Mouse (Mus musculus) lung, postnatal 25 days (tissue): ENCODE measurements around the gene Ciao1.
"Not testable (repeated sequence)": the region's sequence is repeated elsewhere in the genome, so short reads cannot be mapped to it uniquely, and the experiment has no call there.

Experiments used
- DNase-seq: peaks from one replicate; pipeline ENCODE4 v3.0.0; 2022; ENCODE audit warnings: low spot score

Ciao1 gene

GRCm38 (mm10) chr2:127247592-127248333 is at the start of gene Ciao1, which contains the start of gene Tmem127:
TSS of gene Ciao1 (minus strand) at chr2:127247816.
TSS of gene Tmem127 (plus strand) at chr2:127247908.
- peak; percentile 99 for DNase-seq

GRCm38 (mm10) chr2:127297001-127297805 is 49.6 kb upstream of the Ciao1 start:
- peak; percentile 39 for DNase-seq

GRCm38 (mm10) chr2:127292250-127292649 is 44.6 kb upstream of the Ciao1 start:
- DNase-seq: no peak

DNA sequence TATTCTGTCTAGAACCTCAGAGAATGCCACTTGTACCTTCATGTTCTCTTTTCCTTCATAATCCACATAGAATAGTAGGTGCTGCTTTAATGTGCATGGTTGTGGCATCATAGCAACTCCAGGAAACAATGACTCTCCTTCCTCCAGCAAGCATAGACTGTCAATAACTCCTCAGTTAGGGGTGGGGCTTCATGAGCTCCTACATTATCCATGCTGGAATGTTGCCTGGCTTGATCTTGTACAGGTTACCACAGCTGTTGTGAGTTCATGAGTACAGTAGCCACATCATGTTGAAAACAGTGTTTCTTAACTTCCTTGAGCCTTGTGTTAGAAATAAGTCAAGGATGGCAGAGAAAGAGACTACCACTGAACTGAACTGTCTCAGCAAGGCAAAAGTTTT is 30.5 kb upstream of the Ciao1 start:
- no peak for DNase-seq

GRCm38 (mm10) chr2:127275551-127276320 is 28.1 kb upstream of the Ciao1 start:
- no peak for DNase-seq

GRCm38 (mm10) chr2:127274590-127274989 is 27.0 kb upstream of the Ciao1 start:
- no peak for DNase-seq

- no peak for DNase-seq
Observed at GRCm38 (mm10) chr2:127272806-127273205, 25.2 kb upstream of the Ciao1 start.

DNA sequence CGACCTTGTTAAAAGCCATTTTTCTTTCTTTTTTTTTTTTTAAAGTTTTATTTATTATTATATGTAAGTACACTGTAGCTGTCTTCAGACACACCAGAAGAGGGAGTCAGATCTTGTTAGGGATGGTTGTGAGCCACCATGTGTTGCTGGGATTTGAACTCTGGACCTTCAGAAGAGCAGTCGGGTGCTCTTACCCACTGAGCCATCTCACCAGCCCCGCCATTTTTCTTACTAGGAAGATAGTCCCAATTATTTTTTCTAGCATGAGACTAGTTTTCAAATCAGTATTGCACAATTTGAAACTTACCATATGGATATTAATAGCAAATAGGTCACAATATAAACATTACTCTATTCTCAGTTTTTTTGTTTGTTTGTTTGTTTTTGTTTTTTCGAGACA is 24.4 kb upstream of the Ciao1 start:
- not testable (repeated sequence) for DNase-seq

- DNase-seq: no peak
Observed at GRCm38 (mm10) chr2:127271042-127271515, 23.5 kb upstream of the Ciao1 start.

DNA sequence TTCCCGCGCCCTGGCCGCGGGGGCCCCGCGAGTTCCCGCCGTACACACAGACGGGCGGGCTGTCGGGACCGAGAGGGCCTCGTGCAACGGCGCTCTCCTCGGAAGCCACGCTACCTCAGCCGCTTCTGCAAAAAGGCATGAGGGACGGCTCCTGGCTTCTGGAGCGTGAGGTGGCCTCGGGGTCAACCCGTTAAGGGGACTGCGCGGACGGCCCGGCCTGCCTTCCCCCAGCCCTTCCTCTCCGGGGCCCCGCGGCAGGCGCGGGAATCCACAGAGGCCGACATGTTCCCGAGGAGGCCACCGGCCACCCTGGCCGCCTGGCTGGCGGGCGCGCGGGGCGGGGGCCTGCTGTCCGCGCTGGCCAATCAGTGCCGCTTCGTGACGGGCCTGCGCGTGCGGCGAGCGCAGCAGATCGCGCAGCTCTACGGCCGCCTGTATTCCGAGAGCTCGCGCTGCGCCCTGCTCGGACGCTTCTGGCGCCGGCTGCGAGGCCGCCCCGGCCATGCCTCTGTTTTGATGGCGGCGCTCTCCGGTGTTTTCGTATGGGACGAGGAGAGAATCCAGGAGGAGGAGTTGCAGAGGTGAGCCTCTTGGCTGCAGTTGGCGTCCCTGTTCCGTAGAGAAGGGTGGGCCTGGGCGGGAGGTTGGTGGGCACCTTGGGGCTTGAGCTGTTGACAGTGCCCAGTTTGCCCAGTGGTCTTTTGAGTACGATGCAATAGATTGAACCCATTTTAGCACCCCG is 22.9 kb upstream of the Ciao1 start:
- peak; percentile 89 for DNase-seq

DNA sequence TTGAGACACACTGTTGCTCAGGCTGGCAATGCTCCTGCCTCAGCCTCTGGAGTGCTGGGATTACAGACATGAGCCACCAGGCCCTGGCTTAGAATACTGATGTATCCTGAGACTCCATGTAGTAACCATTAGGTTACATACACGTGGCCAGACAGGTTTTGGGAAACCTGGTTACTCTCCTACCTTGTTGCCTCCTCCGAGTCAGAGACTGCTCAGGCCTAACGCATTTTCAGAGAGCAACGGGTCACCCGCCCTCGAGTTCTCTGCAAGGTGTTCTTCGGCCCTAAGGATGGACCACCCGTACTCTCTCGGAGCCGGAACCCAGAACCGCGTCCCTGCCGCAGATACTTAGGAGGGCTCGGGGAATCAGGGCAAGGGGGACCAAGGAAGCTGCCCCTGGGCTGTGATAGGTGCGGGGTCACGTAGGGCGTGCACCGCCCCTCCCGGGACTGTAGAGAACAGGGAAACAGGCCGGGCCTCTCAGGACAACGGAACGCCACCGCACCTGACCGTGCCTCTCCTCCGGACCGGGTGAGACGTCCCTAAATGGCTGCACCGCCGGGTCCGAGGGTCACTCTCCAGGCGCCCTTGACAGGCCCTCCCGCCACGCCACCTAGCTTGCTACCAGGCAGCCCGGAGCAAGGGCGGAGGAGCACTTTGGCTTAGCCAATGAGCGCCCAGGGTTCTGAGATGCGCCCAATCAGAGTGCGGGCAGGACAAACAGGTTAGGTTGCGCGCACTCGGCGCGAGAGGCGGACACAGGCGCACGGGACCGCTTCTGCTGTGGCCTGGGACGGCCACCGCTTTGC is 22.1 kb upstream of the Ciao1 start, which contains the start of gene Stard7:
Gene Stard7 (plus strand): TSS at position 728 of the 809 bp plus-strand sequence.
- DNase-seq: peak; percentile 97

GRCm38 (mm10) chr2:127267854-127268253 is 20.2 kb upstream of the Ciao1 start:
- DNase-seq: no peak

DNA sequence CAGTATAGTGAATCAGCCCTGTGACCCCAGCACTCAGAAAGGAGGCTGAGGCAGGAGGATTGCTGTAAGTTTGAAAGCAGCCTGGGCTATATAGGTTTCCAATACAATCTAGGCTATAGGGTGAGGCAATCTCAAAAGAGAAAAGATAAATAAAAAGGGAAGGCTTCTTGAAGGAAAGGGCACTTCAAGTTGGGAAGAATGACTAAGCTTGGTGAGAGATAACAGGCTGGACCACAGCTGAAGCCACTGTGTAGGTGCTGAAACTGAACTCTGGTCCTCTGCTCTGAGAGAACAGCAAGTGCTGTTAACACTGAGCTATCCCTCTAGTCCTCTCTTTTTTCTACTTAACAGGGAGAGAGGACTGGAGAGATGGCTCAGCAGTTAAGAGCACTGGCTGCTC is 14.9 kb upstream of the Ciao1 start:
- no peak for DNase-seq

DNA sequence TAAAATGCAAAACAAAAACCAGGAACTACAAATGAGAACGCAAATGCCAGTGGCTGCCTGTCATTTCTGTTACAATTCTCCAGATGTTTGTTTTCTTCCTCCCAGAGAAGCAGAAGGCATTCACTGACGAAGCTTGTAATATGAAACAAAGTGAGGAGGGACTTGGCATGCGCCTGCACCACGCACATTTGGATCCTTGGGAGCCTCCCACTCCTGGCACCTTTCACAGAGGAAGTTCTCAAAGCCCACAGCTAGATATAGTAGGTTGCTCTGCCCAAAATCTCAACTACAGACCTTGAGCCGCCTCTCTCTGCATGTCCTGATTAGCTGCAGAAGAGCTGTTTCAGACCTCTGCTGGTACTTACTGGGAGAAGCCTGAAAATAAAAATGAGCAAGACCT is 11.7 kb upstream of the Ciao1 start:
- DNase-seq: peak; percentile 30

DNA sequence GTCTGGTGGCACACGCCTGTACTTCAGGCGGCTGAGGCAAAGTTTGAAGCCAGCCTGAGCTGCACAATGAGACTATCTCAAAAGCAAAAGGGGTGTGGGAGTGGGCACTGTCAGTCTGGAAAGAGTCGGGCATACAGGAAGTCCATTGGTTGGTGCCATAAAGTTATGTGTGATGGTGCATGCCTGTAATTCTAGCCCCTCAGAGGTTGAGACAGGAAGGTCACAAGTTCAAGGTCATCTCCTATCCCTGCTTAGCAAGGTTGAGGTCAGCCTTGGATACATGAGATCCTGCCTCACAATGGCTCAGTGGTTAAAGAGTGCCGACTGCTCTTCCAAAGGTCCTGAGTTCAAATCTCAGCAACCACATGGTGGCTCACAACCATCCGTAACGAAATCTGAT is 7.7 kb upstream of the Ciao1 start:
- DNase-seq: no peak

GRCm38 (mm10) chr2:127254604-127255134 is 7.1 kb upstream of the Ciao1 start:
- DNase-seq: no peak

DNA sequence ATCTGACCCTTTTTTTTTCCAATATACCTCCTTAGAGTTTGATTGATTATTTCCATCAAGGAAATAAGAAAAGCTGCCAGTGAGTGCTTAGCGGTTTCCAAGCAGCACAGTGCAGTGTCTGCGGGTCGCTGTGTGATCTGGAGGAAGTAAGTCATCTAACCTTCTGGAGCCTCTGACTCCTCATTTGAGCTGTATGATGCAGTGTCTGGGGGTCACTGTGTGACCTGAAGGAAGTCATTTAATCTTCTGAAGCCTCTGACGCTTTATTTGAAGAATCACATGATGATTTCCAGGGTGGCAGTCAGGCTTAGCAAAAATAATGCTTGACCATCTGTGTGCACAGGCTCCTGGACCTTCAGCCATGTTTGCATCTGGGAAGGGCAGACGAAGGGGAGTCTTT is 5.2 kb upstream of the Ciao1 start:
- DNase-seq: no peak

GRCm38 (mm10) chr2:127251880-127252527 is 4.4 kb upstream of the Ciao1 start:
- DNase-seq: no peak

DNA sequence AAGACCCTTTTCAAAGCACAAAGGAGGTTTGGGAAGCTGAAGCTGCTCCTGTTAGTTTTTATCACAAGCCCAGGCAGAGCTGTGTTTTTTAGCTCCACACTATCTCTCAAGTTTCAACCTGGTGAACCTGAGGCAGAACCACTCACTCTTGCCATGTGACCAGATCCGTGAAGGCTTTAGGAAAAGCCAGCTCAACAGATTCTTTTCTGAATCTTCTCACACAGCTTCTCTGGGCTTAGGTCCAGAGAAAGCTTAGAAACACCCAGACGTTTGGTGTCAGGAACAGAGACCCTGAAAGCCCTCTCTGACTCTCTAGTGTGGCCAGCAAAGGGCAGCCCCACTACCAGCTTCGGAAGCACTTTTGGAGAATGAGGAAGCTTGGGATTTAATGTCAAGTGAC is 3.8 kb upstream of the Ciao1 start:
- no peak for DNase-seq
